Mouse (Mus musculus): ENCODE results near the gene Fam181a.

Gene Fam181a

GRCm38 (mm10) chr12:103358951-103359801 is 48.4 kb downstream of the Fam181a start:
- DNase-seq = no peak

GRCm38 (mm10) chr12:103360812-103361211 is 50.0 kb downstream of the Fam181a start:
- DNase-seq = no peak

- DNase-seq = no peak
Measured at GRCm38 (mm10) chr12:103361539-103362307, 50.9 kb downstream of the Fam181a start.

GRCm38 (mm10) chr12:103362336-103362735 is 51.6 kb downstream of the Fam181a start:
- DNase-seq = no peak

Data from thymus, postnatal 4 days (tissue).